Mouse (Mus musculus): ENCODE data around the gene Slc3a2. TPM values are rescaled to one million over a fixed set of nuclear protein-coding genes. Genes with fewer than 3 reads are reported as not detected.

The Slc3a2 gene
- total and polyA plus RNA-seq, 2 experiments from 2014 or later, result 155 to 235 TPM

GRCm38 (mm10) chr19:8716767-8717475 lies 6.2 kb downstream of the Slc3a2 start:
- Histone ChIP-seq H3K27me3 (ENCODE audit: insufficient read depth, low read length) (no peaks in the 10 kb centered on the region), H3K9me3 (ENCODE audit: low read length) (no peaks in the 10 kb centered on the region), H3K4me2 (ENCODE audit: low read depth, low read length) (no peak overlapping the region), H3K9ac (replicated peaks; ENCODE audit: low read length) (no peak overlapping the region), H3K36me3 (ENCODE audit: insufficient read depth, low read length) (no peaks in the 10 kb centered on the region), H3K4me3 (ENCODE audit: low read length) (no peak overlapping the region), H3K27ac (no peak overlapping the region), H3K4me1 (ENCODE audit: insufficient read depth, low read length) (peaks cover 12% of the 10 kb centered on the region)
- TF ChIP-seq CTCF (IDR thresholded peaks at IDR 0.05; ENCODE audit: low read depth), result no peak
- DNase-seq (ENCODE audit: low spot score) (no peak), ATAC-seq (no peak)
- 70% methylated on average over 8 of the region's 10 CpGs for WGBS

- ATAC-seq, result no peak
- no peak overlapping the region for H3K27ac ChIP-seq
- WGBS, result 66% methylated on average over 10 of the region's 10 CpGs
These were observed 7.1 kb downstream of the Slc3a2 start for GRCm38 (mm10) chr19:8715868-8716766.

GRCm38 (mm10) chr19:8714653-8715481 lies 8.3 kb downstream of the Slc3a2 start:
- TF ChIP-seq CTCF (IDR thresholded peaks at IDR 0.05; ENCODE audit: low read depth), result peak; percentile 29; the same call in 1 of the 2 replicates
- H3K4me3 ChIP-seq (ENCODE audit: low read length), result no peak overlapping the region
- H3K36me3 ChIP-seq (ENCODE audit: insufficient read depth, low read length), result peaks cover 8% of the 10 kb centered on the region
- peaks cover 14% of the 10 kb centered on the region for H3K4me1 ChIP-seq (ENCODE audit: insufficient read depth, low read length)
- H3K9ac ChIP-seq (replicated peaks; ENCODE audit: low read length), result no peak overlapping the region
- no peaks in the 10 kb centered on the region for H3K27me3 ChIP-seq (ENCODE audit: insufficient read depth, low read length)
- H3K27ac ChIP-seq, result no peak overlapping the region
- WGBS, result 66% methylated on average over 10 of the region's 10 CpGs
- H3K9me3 ChIP-seq (ENCODE audit: low read length), result no peaks in the 10 kb centered on the region
- H3K4me2 ChIP-seq (ENCODE audit: low read depth, low read length), result no peak overlapping the region
- DNase-seq (ENCODE audit: low spot score), result no peak
- ATAC-seq, result no peak

More at GRCm38 (mm10) chr19:8715868-8716766, 7.1 kb downstream of the Slc3a2 start:
- no peak overlapping the region for H3K9ac ChIP-seq (replicated peaks; ENCODE audit: low read length)
- no peak for DNase-seq (ENCODE audit: low spot score)
- H3K4me3 ChIP-seq (ENCODE audit: low read length), result no peak overlapping the region
- H3K4me1 ChIP-seq (ENCODE audit: insufficient read depth, low read length), result peaks cover 11% of the 10 kb centered on the region
- no peaks in the 10 kb centered on the region for H3K9me3 ChIP-seq (ENCODE audit: low read length)
- no peak for TF ChIP-seq CTCF (IDR thresholded peaks at IDR 0.05; ENCODE audit: low read depth)
- H3K4me2 ChIP-seq (ENCODE audit: low read depth, low read length), result no peak overlapping the region
- no peaks in the 10 kb centered on the region for H3K36me3 ChIP-seq (ENCODE audit: insufficient read depth, low read length)
- no peaks in the 10 kb centered on the region for H3K27me3 ChIP-seq (ENCODE audit: insufficient read depth, low read length)

GRCm38 (mm10) chr19:8713997-8714652 lies 9.0 kb downstream of the Slc3a2 start:
- Histone ChIP-seq H3K4me1 (ENCODE audit: insufficient read depth, low read length) (peaks cover 14% of the 10 kb centered on the region), H3K4me3 (ENCODE audit: low read length) (peak overlapping the region; percentile 77), H3K27me3 (ENCODE audit: insufficient read depth, low read length) (no peaks in the 10 kb centered on the region), H3K27ac (peak overlapping the region; percentile 94), H3K4me2 (ENCODE audit: low read depth, low read length) (peak overlapping the region; percentile 67), H3K9me3 (ENCODE audit: low read length) (no peaks in the 10 kb centered on the region), H3K36me3 (ENCODE audit: insufficient read depth, low read length) (peaks cover 16% of the 10 kb centered on the region), H3K9ac (replicated peaks; ENCODE audit: low read length) (peak overlapping the region; percentile 91)
- ATAC-seq (peak; percentile 15; the same call in 1 of the 2 replicates), DNase-seq (ENCODE audit: low spot score) (no peak)
- no peak for TF ChIP-seq CTCF (IDR thresholded peaks at IDR 0.05; ENCODE audit: low read depth)
- 10% methylated on average over 13 of the region's 13 CpGs for WGBS

- under 1% methylated on average over 51 of the region's 51 CpGs for WGBS
- Histone ChIP-seq H3K36me3 (ENCODE audit: insufficient read depth, low read length) (peaks cover 22% of the 10 kb centered on the region), H3K4me2 (ENCODE audit: low read depth, low read length) (peak overlapping the region; percentile 67), H3K4me3 (ENCODE audit: low read length) (peak overlapping the region; percentile 77), H3K9ac (replicated peaks; ENCODE audit: low read length) (peak overlapping the region; percentile 91), H3K27ac (peak overlapping the region; percentile 94), H3K27me3 (ENCODE audit: insufficient read depth, low read length) (no peaks in the 10 kb centered on the region), H3K4me1 (ENCODE audit: insufficient read depth, low read length) (peaks cover 14% of the 10 kb centered on the region), H3K9me3 (ENCODE audit: low read length) (no peaks in the 10 kb centered on the region)
- DNase-seq (ENCODE audit: low spot score) (peak; percentile 92), ATAC-seq (peak; percentile 90)
- TF ChIP-seq CTCF (IDR thresholded peaks at IDR 0.05; ENCODE audit: low read depth), result peak; percentile 82
These were observed 9.7 kb downstream of the Slc3a2 start for GRCm38 (mm10) chr19:8713306-8713996.

All from hindbrain, postnatal 0 days (tissue).